Mouse (Mus musculus) heart, postnatal 0 days (tissue): ENCODE measurements around the gene Pramel1.
"Not testable (repeated sequence)": the region's sequence is repeated elsewhere in the genome, so short reads cannot be mapped to it uniquely, and the experiment has no call there.

ENCODE experiments used
- CTCF ChIP-seq: IDR thresholded peaks from 2 replicates; pipeline ENCODE4 v1.5.1; 2016; ENCODE audit warnings: antibody characterized with exemption, control low read depth, low read depth
- EP300 ChIP-seq: IDR thresholded peaks from 2 replicates; pipeline ENCODE4 v1.6.1; 2016; ENCODE audit warnings: antibody characterized with exemption, low read depth

DNA sequence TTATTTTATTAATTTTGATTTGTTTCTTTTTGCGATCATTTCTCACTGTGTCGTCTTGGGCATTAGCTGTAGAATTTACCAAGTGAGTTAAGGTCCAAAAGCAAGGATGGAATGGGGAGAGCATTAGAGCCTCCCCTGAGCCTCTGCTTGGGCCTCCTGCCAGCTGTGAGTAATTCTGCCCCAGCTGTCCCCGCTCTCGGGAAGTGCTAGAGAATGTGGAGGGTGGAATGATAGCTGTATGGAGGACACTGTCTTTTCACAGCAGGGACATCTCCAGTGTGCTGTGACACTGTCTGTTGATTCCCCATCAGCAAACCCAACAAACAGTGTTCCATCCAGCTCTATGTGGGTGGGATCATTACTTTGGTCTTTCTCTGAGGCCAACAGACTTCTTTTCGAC, 32.5 kb downstream of the Pramel1 start:
- not testable (repeated sequence) for TF ChIP-seq CTCF, EP300
